Mouse (Mus musculus) midbrain, embryonic 15.5 days (tissue): ENCODE results near the gene Dscam. TPM values are rescaled to one million over a fixed set of nuclear protein-coding genes. Genes with fewer than 3 reads are reported as not detected.

ENCODE experiments used
- ATAC-seq: fragments of 200-750 bp; cut with Nextera tagmentation; replicated peaks from 2 replicates; pipeline ENCODE4 v1.8.0; 2017; ENCODE audit warnings: moderate TSS enrichment
- H3K27ac ChIP-seq: fragments of 300-500 bp; sonication (generic); 2 replicates; pipeline ENCODE4 v1.5.1; 2015; ENCODE audit warnings: mild to moderate bottlenecking, inconsistent platforms
- H3K27me3 ChIP-seq: fragments of 300-500 bp; sonication (generic); replicated peaks from 2 replicates; pipeline ENCODE4 v1.6.1; 2015; ENCODE audit warnings: inconsistent platforms
- H3K36me3 ChIP-seq: fragments of 300-500 bp; sonication (generic); replicated peaks from 2 replicates; pipeline ENCODE4 v1.6.1; 2015; ENCODE audit warnings: inconsistent platforms
- H3K4me1 ChIP-seq: fragments of 300-500 bp; sonication (generic); 2 replicates; pipeline ENCODE4 v1.6.1; 2015; ENCODE audit warnings: inconsistent platforms
- H3K4me2 ChIP-seq: fragments of 300-500 bp; sonication (generic); 2 replicates; pipeline ENCODE4 v1.6.1; 2015; ENCODE audit warnings: inconsistent platforms, mild to moderate bottlenecking, moderate library complexity
- H3K4me3 ChIP-seq: fragments of 300-500 bp; sonication (generic); 2 replicates; pipeline ENCODE4 v1.5.1; 2015; ENCODE audit warnings: mild to moderate bottlenecking, inconsistent platforms
- H3K9ac ChIP-seq: fragments of 300-500 bp; sonication (generic); 2 replicates; pipeline ENCODE4 v1.6.1; 2015; ENCODE audit warnings: mild to moderate bottlenecking, inconsistent platforms
- H3K9me3 ChIP-seq: fragments of 300-500 bp; sonication (generic); 2 replicates; pipeline ENCODE4 v1.6.1; 2016; ENCODE audit warnings: inconsistent platforms
- WGBS: fragments of 180-500 bp; shearing (Covaris S2); methylation state at CpG from one replicate; pipeline ENCODE4 v1.1.7; 2015; ENCODE audit warnings: mixed read lengths; 5-methylcytosine and 5-hydroxymethylcytosine counted together
- polyA plus RNA-seq: library from polyadenylated mRNA; unstranded; fragments of >200 nt; fragmentation: Nextera tagmentation; extraction: Ambion mirVana; gene quantifications from 2 replicates; pipeline ENCODE4 v1.2.1, GENCODE M21; 2015

Dscam gene
- polyA plus RNA-seq, 1 experiment from 2014 or later: 16.2 TPM

GRCm38 (mm10) chr16:96968885-96969480, 201.6 kb downstream of the Dscam start:
- Histone ChIP-seq H3K36me3 (no peaks in the 10 kb centered on the region), H3K4me1 (peaks cover 45% of the 10 kb centered on the region), H3K27ac (peak overlapping the region; percentile 81), H3K27me3 (no peaks in the 10 kb centered on the region), H3K4me3 (no peak overlapping the region), H3K9ac (no peak overlapping the region), H3K4me2 (no peak overlapping the region), H3K9me3 (no peaks in the 10 kb centered on the region)
- ATAC-seq: no peak
- WGBS: 66% methylated on average over 2 of the region's 2 CpGs

GRCm38 (mm10) chr16:96959695-96960094, 210.9 kb downstream of the Dscam start:
- no peaks in the 10 kb centered on the region for H3K36me3 ChIP-seq
- 84% methylated on average over 3 of the region's 3 CpGs for WGBS
- no peaks in the 10 kb centered on the region for H3K9me3 ChIP-seq
- H3K27me3 ChIP-seq: no peaks in the 10 kb centered on the region
- H3K4me2 ChIP-seq: no peak overlapping the region
- ATAC-seq: no peak
- no peaks in the 10 kb centered on the region for H3K4me1 ChIP-seq
- no peak overlapping the region for H3K4me3 ChIP-seq
- no peak overlapping the region for H3K27ac ChIP-seq
- no peak overlapping the region for H3K9ac ChIP-seq

DNA sequence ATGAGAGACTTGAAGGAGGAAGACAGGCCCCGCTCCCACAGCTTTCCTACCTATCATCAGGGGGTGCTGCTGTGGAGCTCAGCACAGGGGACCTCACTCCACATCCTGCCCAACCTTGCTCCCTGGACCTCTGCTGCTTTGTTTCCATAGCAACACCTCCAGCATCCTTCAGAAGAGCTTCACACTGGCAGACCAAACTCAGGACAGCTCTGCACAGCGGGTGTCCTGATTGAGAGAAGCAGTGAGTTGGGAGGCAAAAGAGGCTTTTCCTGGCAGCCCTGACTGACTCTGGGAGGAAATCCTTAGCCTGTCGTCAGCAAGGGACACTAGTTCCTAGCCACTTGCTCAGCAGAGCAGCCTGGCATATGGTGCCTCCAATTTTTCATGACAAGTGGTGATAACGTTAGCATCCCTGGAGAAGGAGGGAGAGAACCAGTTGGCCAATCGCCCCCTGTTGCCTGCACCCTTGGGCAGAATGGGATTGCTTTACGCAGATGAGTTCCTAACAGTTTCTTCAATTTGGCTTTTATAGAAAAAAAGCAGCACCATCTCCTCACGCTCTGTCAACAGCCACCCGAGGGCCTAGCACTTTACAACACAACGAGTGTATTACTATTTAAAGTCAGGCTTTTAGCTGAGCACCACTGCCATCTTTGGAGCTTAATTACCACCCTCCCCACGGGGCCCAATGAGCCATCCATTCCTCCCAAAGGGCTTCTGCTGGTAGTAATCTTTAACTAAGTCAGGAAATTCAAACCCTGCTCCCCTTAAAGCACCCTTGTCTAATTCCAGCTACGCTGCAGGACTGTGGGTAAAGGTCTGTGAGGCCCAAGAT, 224.9 kb downstream of the Dscam start:
- peak overlapping the region; percentile 20 for H3K4me2 ChIP-seq
- H3K36me3 ChIP-seq: no peaks in the 10 kb centered on the region
- ATAC-seq: peak; percentile 85

GRCm38 (mm10) chr16:96943648-96944047, 226.9 kb downstream of the Dscam start:
- H3K4me2 ChIP-seq: no peak overlapping the region
- H3K4me3 ChIP-seq: no peak overlapping the region
- no peak for ATAC-seq
- no peaks in the 10 kb centered on the region for H3K36me3 ChIP-seq
- H3K9me3 ChIP-seq: no peaks in the 10 kb centered on the region
- H3K27me3 ChIP-seq: no peaks in the 10 kb centered on the region
- whole genome bisulfite sequencing: 84% methylated on average over 2 of the region's 2 CpGs
- H3K4me1 ChIP-seq: peaks cover 22% of the 10 kb centered on the region
- no peak overlapping the region for H3K9ac ChIP-seq
- no peak overlapping the region for H3K27ac ChIP-seq

More for the DNA sequence above, 224.9 kb downstream of the Dscam start:
- Histone ChIP-seq H3K9me3 (no peaks in the 10 kb centered on the region), H3K9ac (no peak overlapping the region), H3K27me3 (no peaks in the 10 kb centered on the region), H3K27ac (peak overlapping the region; percentile 79), H3K4me3 (no peak overlapping the region), H3K4me1 (peaks cover 22% of the 10 kb centered on the region)
- WGBS: 24% methylated on average over 11 of the region's 11 CpGs

- ATAC-seq: no peak
- Histone ChIP-seq H3K9me3 (no peaks in the 10 kb centered on the region), H3K4me2 (no peak overlapping the region), H3K4me1 (no peaks in the 10 kb centered on the region), H3K27ac (no peak overlapping the region), H3K4me3 (no peak overlapping the region), H3K9ac (no peak overlapping the region), H3K27me3 (no peaks in the 10 kb centered on the region), H3K36me3 (no peaks in the 10 kb centered on the region)
- WGBS: 95% methylated on average over 2 of the region's 2 CpGs
These were observed 235.8 kb downstream of the Dscam start for GRCm38 (mm10) chr16:96934795-96935194.

GRCm38 (mm10) chr16:96932211-96932610, 238.3 kb downstream of the Dscam start:
- Histone ChIP-seq H3K4me2 (no peak overlapping the region), H3K27ac (no peak overlapping the region), H3K9ac (no peak overlapping the region), H3K9me3 (no peaks in the 10 kb centered on the region), H3K4me3 (no peak overlapping the region), H3K4me1 (peaks cover 14% of the 10 kb centered on the region), H3K36me3 (no peaks in the 10 kb centered on the region), H3K27me3 (no peaks in the 10 kb centered on the region)
- WGBS: 81% methylated on average over 6 of the region's 6 CpGs
- no peak for ATAC-seq

DNA sequence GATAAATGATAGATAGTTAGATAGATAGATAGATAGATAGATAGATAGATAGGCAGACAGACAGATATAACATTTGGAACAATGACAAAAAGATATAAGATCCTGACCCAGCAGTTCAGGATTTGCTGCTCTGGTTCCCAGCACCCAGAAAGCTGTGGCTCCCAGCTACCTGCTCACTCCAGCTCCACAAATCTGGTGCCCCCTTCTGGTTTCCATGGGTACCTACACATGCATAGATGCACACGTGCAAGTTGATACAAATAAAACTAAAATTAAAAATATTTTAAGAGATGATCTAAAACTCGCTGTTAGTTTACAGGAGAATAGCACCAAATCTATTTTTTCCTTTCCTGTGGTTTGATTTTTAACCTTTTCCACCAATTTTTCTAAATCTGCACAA, 238.8 kb downstream of the Dscam start:
- Histone ChIP-seq H3K27me3 (no peaks in the 10 kb centered on the region), H3K27ac (no peak overlapping the region), H3K4me3 (no peak overlapping the region), H3K9ac (no peak overlapping the region), H3K36me3 (no peaks in the 10 kb centered on the region), H3K4me2 (no peak overlapping the region), H3K4me1 (peaks cover 18% of the 10 kb centered on the region), H3K9me3 (no peaks in the 10 kb centered on the region)
- no peak for ATAC-seq
- 88% methylated on average over 2 of the region's 2 CpGs for WGBS

GRCm38 (mm10) chr16:96928011-96928410, 242.5 kb downstream of the Dscam start:
- Histone ChIP-seq H3K27me3 (no peaks in the 10 kb centered on the region), H3K4me2 (no peak overlapping the region), H3K4me1 (peaks cover 18% of the 10 kb centered on the region), H3K9ac (no peak overlapping the region), H3K36me3 (no peaks in the 10 kb centered on the region), H3K27ac (peak overlapping the region; percentile 79), H3K9me3 (no peaks in the 10 kb centered on the region), H3K4me3 (no peak overlapping the region)
- WGBS: 98% methylated on average over 1 of the region's 1 CpGs
- no peak for ATAC-seq

DNA sequence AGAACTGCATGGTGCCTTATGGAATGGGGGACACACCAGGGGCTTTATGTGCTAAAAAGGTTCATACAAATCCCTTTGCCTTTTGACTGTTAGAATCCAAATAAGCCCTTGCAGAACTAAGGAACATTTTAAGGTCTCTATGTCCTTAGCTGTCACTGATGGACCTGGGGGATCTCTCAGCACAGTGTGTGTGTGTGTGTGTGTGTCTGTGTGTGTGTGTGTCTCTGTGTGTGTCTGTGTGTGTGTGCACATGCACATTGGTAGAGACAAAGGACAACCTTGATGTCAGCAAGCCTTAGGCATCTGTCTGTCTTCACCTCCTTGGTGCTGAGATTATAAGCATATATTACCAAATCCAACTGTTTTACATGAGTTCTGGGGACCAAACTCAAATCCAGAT, 243.1 kb downstream of the Dscam start:
- ATAC-seq: peak; percentile 49; the same call in 1 of the 2 replicates
- Histone ChIP-seq H3K9ac (no peak overlapping the region), H3K27me3 (no peaks in the 10 kb centered on the region), H3K4me1 (peaks cover 18% of the 10 kb centered on the region), H3K9me3 (no peaks in the 10 kb centered on the region), H3K36me3 (no peaks in the 10 kb centered on the region), H3K27ac (peak overlapping the region; percentile 79), H3K4me3 (no peak overlapping the region), H3K4me2 (no peak overlapping the region)

DNA sequence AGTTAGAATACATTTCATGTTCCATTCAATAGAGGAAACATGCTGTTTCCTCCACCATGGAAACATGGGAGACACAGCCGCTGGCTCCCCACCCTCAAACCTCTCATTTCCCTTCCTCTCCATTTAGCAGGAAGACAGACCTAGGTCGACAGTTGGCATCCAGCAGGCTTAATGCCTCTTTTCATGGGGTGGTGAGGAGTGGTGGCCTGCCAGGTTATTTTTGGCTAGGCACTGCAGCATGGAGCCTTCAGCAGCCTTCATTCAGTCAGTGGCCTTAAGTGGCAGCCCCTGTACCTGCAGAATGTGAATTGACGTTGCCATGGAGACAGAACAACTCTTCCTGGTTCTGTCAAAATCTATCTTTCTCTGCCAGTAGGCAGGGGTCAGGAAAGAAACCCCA, 243.6 kb downstream of the Dscam start:
- no peak overlapping the region for H3K4me2 ChIP-seq
- H3K27me3 ChIP-seq: no peaks in the 10 kb centered on the region
- 40% methylated on average over 3 of the region's 3 CpGs for WGBS

GRCm38 (mm10) chr16:96923941-96924340, 246.6 kb downstream of the Dscam start:
- 85% methylated on average over 4 of the region's 4 CpGs for WGBS
- no peaks in the 10 kb centered on the region for H3K9me3 ChIP-seq
- H3K9ac ChIP-seq: no peak overlapping the region
- no peak overlapping the region for H3K27ac ChIP-seq
- no peaks in the 10 kb centered on the region for H3K27me3 ChIP-seq
- no peak for ATAC-seq
- no peak overlapping the region for H3K4me2 ChIP-seq
- peaks cover 41% of the 10 kb centered on the region for H3K4me1 ChIP-seq
- H3K4me3 ChIP-seq: no peak overlapping the region
- no peaks in the 10 kb centered on the region for H3K36me3 ChIP-seq

More for the DNA sequence above, 243.6 kb downstream of the Dscam start:
- Histone ChIP-seq H3K9ac (no peak overlapping the region), H3K36me3 (no peaks in the 10 kb centered on the region), H3K4me1 (peaks cover 18% of the 10 kb centered on the region), H3K4me3 (no peak overlapping the region), H3K9me3 (no peaks in the 10 kb centered on the region), H3K27ac (peak overlapping the region; percentile 79)
- ATAC-seq: peak; percentile 78

GRCm38 (mm10) chr16:96914495-96914894, 256.1 kb downstream of the Dscam start:
- no peaks in the 10 kb centered on the region for H3K27me3 ChIP-seq
- H3K4me3 ChIP-seq: no peak overlapping the region
- no peaks in the 10 kb centered on the region for H3K36me3 ChIP-seq
- ATAC-seq: no peak
- 70% methylated on average over 3 of the region's 3 CpGs for WGBS
- H3K4me2 ChIP-seq: no peak overlapping the region
- no peaks in the 10 kb centered on the region for H3K9me3 ChIP-seq
- no peak overlapping the region for H3K9ac ChIP-seq
- H3K4me1 ChIP-seq: peaks cover 13% of the 10 kb centered on the region
- H3K27ac ChIP-seq: no peak overlapping the region

DNA sequence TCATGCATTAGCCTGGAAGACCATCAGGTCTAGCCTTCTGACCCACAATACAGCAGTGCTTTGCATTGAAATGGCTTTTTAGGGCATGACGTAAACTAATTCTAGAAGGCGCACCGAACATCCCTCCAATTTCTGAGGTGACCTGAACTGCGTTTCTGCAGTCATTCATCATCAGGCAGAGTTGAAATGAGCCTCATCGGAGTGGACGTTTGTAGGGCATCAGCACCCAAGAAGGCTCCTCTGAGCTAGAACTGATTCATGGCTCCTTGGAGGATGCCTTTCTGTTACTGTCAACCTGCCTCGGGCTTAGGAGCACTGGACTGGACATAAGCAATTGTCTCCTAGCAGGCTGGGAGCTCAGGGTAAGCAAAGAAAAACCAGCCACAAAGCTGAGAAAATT, 257.7 kb downstream of the Dscam start:
- H3K27ac ChIP-seq: peak overlapping the region; percentile 10; the same call in 1 of the 2 replicates
- peaks cover 9% of the 10 kb centered on the region for H3K4me1 ChIP-seq
- no peak overlapping the region for H3K9ac ChIP-seq
- H3K36me3 ChIP-seq: no peaks in the 10 kb centered on the region
- WGBS: 79% methylated on average over 7 of the region's 7 CpGs
- H3K4me2 ChIP-seq: no peak overlapping the region
- no peaks in the 10 kb centered on the region for H3K9me3 ChIP-seq
- H3K4me3 ChIP-seq: no peak overlapping the region
- ATAC-seq: no peak
- no peaks in the 10 kb centered on the region for H3K27me3 ChIP-seq
